Mouse (Mus musculus) midbrain, embryonic 16.5 days (tissue): ENCODE data around the gene Abca8a. TPM values are rescaled to one million over a fixed set of nuclear protein-coding genes. Genes with fewer than 3 reads are reported as not detected.
A peak's percentile ranks its signal among the peaks of the same experiment; 100 is the strongest.

ENCODE experiments used
- ATAC-seq: fragments of 200-750 bp; cut with Nextera tagmentation; 2 replicates; pipeline ENCODE4 v1.8.0; 2017; ENCODE audit warnings: moderate TSS enrichment
- H3K27ac ChIP-seq: fragments of 300-500 bp; sonication (generic); 2 replicates; pipeline ENCODE4 v1.5.1; 2014; ENCODE audit warnings: mild to moderate bottlenecking, low read length, mixed read lengths
- H3K27me3 ChIP-seq: fragments of 300-500 bp; sonication (generic); 2 replicates; pipeline ENCODE4 v1.6.1; 2014; ENCODE audit warnings: low read depth, low read length, mixed read lengths; ENCODE audit not compliant: control insufficient read depth, insufficient read depth
- H3K36me3 ChIP-seq: fragments of 300-500 bp; sonication (generic); 2 replicates; pipeline ENCODE4 v1.6.1; 2014; ENCODE audit warnings: mild to moderate bottlenecking, low read length, moderate library complexity, mixed read lengths; ENCODE audit not compliant: control insufficient read depth, insufficient read depth
- H3K4me1 ChIP-seq: fragments of 300-500 bp; sonication (generic); 2 replicates; pipeline ENCODE4 v1.6.1; 2014; ENCODE audit warnings: mild to moderate bottlenecking, low read length, mixed read lengths; ENCODE audit not compliant: control insufficient read depth, insufficient read depth
- H3K4me2 ChIP-seq: fragments of 300-500 bp; sonication (generic); 2 replicates; pipeline ENCODE4 v1.6.1; 2014; ENCODE audit warnings: mild to moderate bottlenecking, low read length, mixed read lengths
- H3K4me3 ChIP-seq: fragments of 300-500 bp; sonication (generic); 2 replicates; pipeline ENCODE4 v1.5.1; 2014; ENCODE audit warnings: low read depth, mild to moderate bottlenecking, low read length, moderate library complexity, mixed read lengths
- H3K9ac ChIP-seq: fragments of 300-500 bp; sonication (generic); 2 replicates; pipeline ENCODE4 v1.6.1; 2014; ENCODE audit warnings: low read depth, low read length, mixed read lengths
- H3K9me3 ChIP-seq: fragments of 300-500 bp; sonication (generic); replicated peaks from 2 replicates; pipeline ENCODE4 v1.6.1; 2014; ENCODE audit warnings: mild to moderate bottlenecking, low read length, mixed read lengths; ENCODE audit not compliant: control insufficient read depth, poor library complexity, severe bottlenecking
- WGBS: fragments of 180-500 bp; shearing (Covaris S2); extraction: QIAGEN DNeasy Blood & Tissue Kit; methylation state at CpG from one replicate; pipeline ENCODE4 v1.1.7; 2014; 5-methylcytosine and 5-hydroxymethylcytosine counted together
- polyA plus RNA-seq: library from polyadenylated mRNA; unstranded; fragments of >200 nt; fragmentation: Nextera tagmentation; extraction: Ambion mirVana; gene quantifications from 2 replicates; pipeline ENCODE4 v1.2.1, GENCODE M21; 2015

Abca8a gene
- polyA plus RNA-seq, 1 experiment from 2014 or later = 0.35 TPM

GRCm38 (mm10) chr11:110091328-110091727 lies 4.5 kb downstream of the Abca8a start:
- no peak overlapping the region for H3K4me3 ChIP-seq
- no peak overlapping the region for H3K27ac ChIP-seq
- 86% methylated on average over 2 of the region's 2 CpGs for WGBS
- no peak overlapping the region for H3K4me2 ChIP-seq
- no peak for ATAC-seq
- H3K9me3 ChIP-seq = no peaks in the 10 kb centered on the region
- no peaks in the 10 kb centered on the region for H3K27me3 ChIP-seq
- no peaks in the 10 kb centered on the region for H3K4me1 ChIP-seq
- H3K36me3 ChIP-seq = no peaks in the 10 kb centered on the region
- no peak overlapping the region for H3K9ac ChIP-seq

DNA sequence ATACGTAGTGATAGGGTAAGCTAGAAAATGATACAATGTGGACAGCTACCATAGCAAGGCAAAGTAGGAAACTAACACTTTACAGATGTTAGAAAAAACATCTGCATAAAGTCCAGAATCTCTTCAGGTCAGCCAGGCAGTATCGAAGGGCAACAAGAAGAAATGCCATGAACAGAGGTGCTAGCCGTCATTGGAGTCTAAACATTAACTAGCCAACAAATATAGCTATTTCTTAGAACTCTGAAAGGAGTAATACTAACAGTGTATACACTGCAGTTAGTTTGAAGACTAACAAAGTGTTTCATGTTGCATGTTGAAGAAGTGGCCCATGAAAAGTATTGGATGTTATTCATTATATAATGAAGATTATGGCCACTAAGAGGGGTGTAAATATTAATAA lies 23.6 kb downstream of the Abca8a start:
- 94% methylated on average over 3 of the region's 3 CpGs for WGBS
- Histone ChIP-seq H3K4me3 (no peak overlapping the region), H3K27me3 (no peaks in the 10 kb centered on the region), H3K36me3 (no peaks in the 10 kb centered on the region), H3K9me3 (no peaks in the 10 kb centered on the region), H3K9ac (no peak overlapping the region), H3K27ac (no peak overlapping the region), H3K4me2 (no peak overlapping the region), H3K4me1 (no peaks in the 10 kb centered on the region)
- ATAC-seq = no peak

GRCm38 (mm10) chr11:110061032-110061431 lies 34.7 kb downstream of the Abca8a start:
- Histone ChIP-seq H3K9ac (no peak overlapping the region), H3K4me3 (no peak overlapping the region), H3K27ac (no peak overlapping the region), H3K4me1 (no peaks in the 10 kb centered on the region), H3K4me2 (no peak overlapping the region), H3K9me3 (no peaks in the 10 kb centered on the region), H3K27me3 (no peaks in the 10 kb centered on the region), H3K36me3 (no peaks in the 10 kb centered on the region)
- ATAC-seq = no peak
- 79% methylated on average over 4 of the region's 4 CpGs for WGBS

DNA sequence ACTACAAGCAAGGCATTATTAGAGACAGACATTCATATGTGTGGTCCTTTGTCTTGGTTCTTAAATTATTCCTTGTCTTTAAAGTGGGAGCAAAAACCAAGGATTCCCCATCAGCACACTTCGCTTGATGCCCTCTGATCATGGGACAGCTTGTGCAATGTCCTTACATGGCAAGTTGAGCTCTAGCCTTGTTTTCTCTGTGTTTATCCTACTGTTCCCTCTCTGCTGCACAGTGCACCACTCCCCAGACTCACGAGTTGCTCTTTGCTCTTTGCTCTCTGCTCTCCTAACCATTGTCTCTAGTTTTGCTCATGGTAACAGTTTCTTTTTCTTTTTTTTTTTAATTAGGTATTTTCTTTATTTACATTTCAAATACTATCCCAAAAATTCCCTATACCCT lies 35.7 kb downstream of the Abca8a start:
- no peak for ATAC-seq
- Histone ChIP-seq H3K4me1 (no peaks in the 10 kb centered on the region), H3K4me3 (no peak overlapping the region), H3K4me2 (no peak overlapping the region), H3K9ac (no peak overlapping the region), H3K27me3 (no peaks in the 10 kb centered on the region), H3K9me3 (no peaks in the 10 kb centered on the region), H3K36me3 (no peaks in the 10 kb centered on the region), H3K27ac (no peak overlapping the region)
- WGBS = 68% methylated on average over 2 of the region's 2 CpGs

- ATAC-seq = no peak
- no peak overlapping the region for H3K27ac ChIP-seq
- H3K4me2 ChIP-seq = no peak overlapping the region
- H3K4me1 ChIP-seq = no peaks in the 10 kb centered on the region
- 79% methylated on average over 3 of the region's 3 CpGs for WGBS
- no peak overlapping the region for H3K4me3 ChIP-seq
- H3K27me3 ChIP-seq = no peaks in the 10 kb centered on the region
- H3K36me3 ChIP-seq = no peaks in the 10 kb centered on the region
- H3K9ac ChIP-seq = no peak overlapping the region
- no peaks in the 10 kb centered on the region; the same call in 1 of the 2 replicates for H3K9me3 ChIP-seq
Measured at GRCm38 (mm10) chr11:110053681-110054080, 42.1 kb downstream of the Abca8a start.

DNA sequence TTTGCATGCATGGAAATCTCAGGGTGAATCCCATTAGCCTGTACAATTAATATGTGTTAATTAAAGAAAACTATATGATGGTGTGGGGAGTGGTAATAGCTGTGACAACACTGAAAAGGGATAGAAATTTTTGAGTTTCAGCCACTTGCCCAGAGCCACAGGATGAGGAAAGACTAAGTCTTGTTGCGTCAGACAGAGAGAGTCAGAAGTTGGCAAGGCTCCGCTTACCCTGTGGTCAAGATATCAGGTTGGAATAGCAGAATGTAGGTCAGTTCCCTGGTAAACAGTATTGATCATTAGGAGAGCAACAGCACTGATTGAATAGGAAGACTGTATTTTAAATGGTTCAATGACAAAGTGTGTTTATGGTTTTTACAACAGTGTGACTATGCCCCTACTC lies 58.0 kb downstream of the Abca8a start:
- ATAC-seq = no peak
- H3K4me3 ChIP-seq = no peak overlapping the region
- H3K27ac ChIP-seq = no peak overlapping the region
- no peak overlapping the region for H3K4me2 ChIP-seq
- 96% methylated on average over 2 of the region's 2 CpGs for WGBS
- H3K36me3 ChIP-seq = no peaks in the 10 kb centered on the region
- no peaks in the 10 kb centered on the region for H3K9me3 ChIP-seq
- H3K4me1 ChIP-seq = no peaks in the 10 kb centered on the region; the same call in 1 of the 2 replicates
- no peak overlapping the region for H3K9ac ChIP-seq
- no peaks in the 10 kb centered on the region for H3K27me3 ChIP-seq

- WGBS = 80% methylated on average over 7 of the region's 7 CpGs
- H3K4me3 ChIP-seq = no peak overlapping the region
- H3K9me3 ChIP-seq = no peaks in the 10 kb centered on the region
- no peaks in the 10 kb centered on the region for H3K4me1 ChIP-seq
- H3K27me3 ChIP-seq = no peaks in the 10 kb centered on the region
- H3K9ac ChIP-seq = no peak overlapping the region
- no peak overlapping the region for H3K27ac ChIP-seq
- ATAC-seq = no peak
- no peak overlapping the region for H3K4me2 ChIP-seq
- H3K36me3 ChIP-seq = no peaks in the 10 kb centered on the region
Measured at GRCm38 (mm10) chr11:110028913-110029695, 66.7 kb downstream of the Abca8a start.

DNA sequence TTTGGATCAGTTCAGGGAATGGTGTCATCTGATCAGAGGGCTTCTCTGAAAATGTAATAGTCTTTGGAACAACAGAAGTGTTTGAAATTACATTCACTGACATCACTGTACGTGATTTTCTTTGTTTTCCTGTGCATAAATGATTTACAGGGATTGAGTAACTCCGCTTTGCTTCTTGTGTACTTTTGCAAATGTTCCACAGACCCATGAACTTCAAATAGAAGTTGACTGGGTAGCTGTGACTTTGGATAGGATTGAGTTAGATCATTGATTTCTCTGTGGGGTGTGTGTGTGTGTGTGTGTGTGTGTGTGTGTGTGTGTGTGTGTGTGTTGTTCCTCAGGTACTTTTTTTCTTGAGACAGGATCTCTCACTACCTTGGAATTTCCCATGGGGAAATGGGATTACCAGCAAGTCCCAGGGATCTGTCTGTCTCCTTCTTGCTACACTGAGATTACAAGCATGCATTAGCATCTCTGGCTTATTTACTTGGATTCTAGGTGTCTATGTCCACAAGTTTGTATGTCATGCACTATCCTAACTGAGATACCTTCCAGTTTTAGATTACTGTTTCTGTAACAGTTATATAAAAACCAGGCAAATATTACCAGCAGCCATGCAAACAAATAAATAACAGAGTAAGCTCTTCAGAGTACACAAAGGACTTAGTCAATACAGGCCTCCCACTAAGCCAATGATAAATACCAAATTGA lies 84.8 kb downstream of the Abca8a start:
- 84% methylated on average over 2 of the region's 2 CpGs for WGBS
- H3K9me3 ChIP-seq = 0 out of 2 replicates have a peak, but pooled peaks cover 3% of the 10 kb centered on the region

DNA sequence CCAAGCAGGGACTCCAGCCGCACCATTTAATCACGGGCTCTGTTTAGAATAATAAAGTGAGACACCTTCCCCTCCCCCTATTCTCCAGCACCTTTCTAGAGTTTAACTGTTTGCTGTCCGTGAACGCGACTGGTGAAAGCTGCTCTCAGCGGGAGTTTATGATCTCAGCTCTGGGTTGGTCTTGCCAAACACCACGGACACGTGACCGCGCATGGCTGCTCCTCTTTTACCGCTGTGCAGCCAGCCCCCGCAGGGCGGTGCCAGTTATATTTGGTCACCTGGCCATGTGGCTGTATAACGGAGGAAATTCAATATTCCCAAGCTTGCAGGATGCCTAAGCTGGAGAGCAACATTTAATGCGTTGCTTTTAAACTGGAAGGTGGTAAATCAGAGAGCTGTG lies 100.2 kb downstream of the Abca8a start, which contains the start of gene Abca8b:
Gene Abca8b, minus strand, starts transcription at position 222 of the 400 bp plus-strand sequence.
- Histone ChIP-seq H3K9me3 (no peaks in the 10 kb centered on the region), H3K27ac (peak within 1 kb of the TSS; percentile 72), H3K27me3 (no peaks in the 10 kb centered on the region), H3K9ac (peak within 1 kb of the TSS; percentile 61), H3K4me1 (peaks cover 8% of the 10 kb centered on the region), H3K36me3 (no peaks in the 10 kb centered on the region), H3K4me3 (peak within 1 kb of the TSS; percentile 54), H3K4me2 (peak within 1 kb of the TSS; percentile 81)
- WGBS = under 1% methylated on average over 15 of the region's 15 CpGs
- ATAC-seq = peak; percentile 94

More for the DNA sequence above, 84.8 kb downstream of the Abca8a start:
- no peaks in the 10 kb centered on the region for H3K4me1 ChIP-seq
- H3K4me2 ChIP-seq = no peak overlapping the region
- no peak overlapping the region for H3K9ac ChIP-seq
- no peak overlapping the region for H3K27ac ChIP-seq
- ATAC-seq = no peak
- H3K27me3 ChIP-seq = no peaks in the 10 kb centered on the region
- no peaks in the 10 kb centered on the region for H3K36me3 ChIP-seq
- no peak overlapping the region for H3K4me3 ChIP-seq
